Mouse (Mus musculus): ENCODE results near the gene Bcat2. TPM values are rescaled to one million over a fixed set of nuclear protein-coding genes. Genes with fewer than 3 reads are reported as not detected.
A peak's percentile ranks its signal among the peaks of the same experiment; 100 is the strongest.

Gene Bcat2
- polyA plus RNA-seq, 1 experiment from 2014 or later = 59.5 TPM

GRCm38 (mm10) chr7:45619592-45619991, 49.6 kb downstream of the Bcat2 start:
- Histone ChIP-seq H3K4me3 (replicated peaks) (no peak overlapping the region), H3K9ac (no peak overlapping the region), H3K27ac (no peak overlapping the region), H3K4me1 (replicated peaks) (peaks cover 11% of the 10 kb centered on the region), H3K27me3 (replicated peaks) (peaks cover 39% of the 10 kb centered on the region), H3K9me3 (no peaks in the 10 kb centered on the region), H3K4me2 (replicated peaks) (no peak overlapping the region), H3K36me3 (no peaks in the 10 kb centered on the region)
- no peak for ATAC-seq
- WGBS = 88% methylated on average over 5 of the region's 5 CpGs

DNA sequence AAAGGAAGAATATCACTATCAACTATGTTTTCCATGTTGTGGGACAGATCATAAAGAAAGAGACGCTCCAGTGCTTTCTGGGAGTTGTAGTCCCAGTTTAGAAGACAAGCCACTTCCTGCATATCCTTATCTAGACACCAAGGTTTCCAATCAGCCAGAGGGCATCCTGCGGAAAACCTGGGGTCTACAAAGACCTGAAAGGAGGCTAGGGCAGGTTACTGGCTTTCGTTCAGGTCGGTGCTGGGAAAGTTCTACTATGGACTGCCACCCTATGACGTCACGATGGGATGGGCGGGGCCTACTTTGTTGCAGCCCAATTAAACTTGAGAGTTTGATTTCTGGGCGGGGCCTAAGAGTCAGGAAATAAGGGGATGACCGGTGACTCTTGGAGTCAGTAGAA, 51.5 kb downstream of the Bcat2 start, which contains the start of gene Izumo1:
Gene Izumo1, plus strand, starts transcription at position 369 of the 400 bp plus-strand sequence.
- peaks cover 11% of the 10 kb centered on the region for H3K4me1 ChIP-seq (replicated peaks)
- no peak for ATAC-seq
- H3K4me3 ChIP-seq (replicated peaks) = no peak within 1 kb of the TSS
- H3K27me3 ChIP-seq (replicated peaks) = peaks cover 24% of the 10 kb centered on the region
- no peaks in the 10 kb centered on the region for H3K36me3 ChIP-seq
- WGBS = 42% methylated on average over 9 of the region's 9 CpGs
- H3K9ac ChIP-seq = no peak within 1 kb of the TSS
- H3K9me3 ChIP-seq = no peaks in the 10 kb centered on the region
- peak within 1 kb of the TSS; percentile 11; the same call in 1 of the 2 replicates for H3K4me2 ChIP-seq (replicated peaks)
- H3K27ac ChIP-seq = no peak within 1 kb of the TSS

- peaks cover 16% of the 10 kb centered on the region for H3K27me3 ChIP-seq (replicated peaks)
- 91% methylated on average over 11 of the region's 11 CpGs for WGBS
Measured at GRCm38 (mm10) chr7:45623507-45623906, 53.6 kb downstream of the Bcat2 start.

DNA sequence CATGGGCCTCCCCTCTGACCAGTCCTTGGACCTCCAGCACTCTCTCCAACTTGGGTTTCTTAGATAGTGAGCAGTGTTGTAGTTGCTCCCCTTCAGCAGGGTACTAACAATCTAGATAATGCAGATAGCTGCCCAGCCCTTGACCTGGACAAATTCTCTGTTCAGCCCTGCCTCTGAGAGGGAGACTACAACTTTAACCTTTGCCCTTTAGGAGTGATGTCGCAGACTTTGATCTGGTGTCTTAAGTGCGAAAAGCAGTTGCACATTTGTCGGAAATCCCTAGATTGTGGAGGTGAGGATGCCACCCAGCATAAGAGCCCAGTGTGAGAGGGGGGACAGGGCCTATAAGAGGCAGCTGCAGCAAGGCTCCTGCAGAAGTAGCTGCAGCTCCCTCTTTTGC, 54.8 kb downstream of the Bcat2 start:
- Histone ChIP-seq H3K27me3 (replicated peaks) (peaks cover 12% of the 10 kb centered on the region; the same call in 1 of the 2 replicates), H3K4me1 (replicated peaks) (0 out of 2 replicates have a peak, but pooled peaks cover 6% of the 10 kb centered on the region), H3K27ac (no peak overlapping the region), H3K9ac (no peak overlapping the region), H3K36me3 (no peaks in the 10 kb centered on the region), H3K4me2 (replicated peaks) (no peak overlapping the region), H3K9me3 (no peaks in the 10 kb centered on the region), H3K4me3 (replicated peaks) (no peak overlapping the region)
- no peak for ATAC-seq
- 50% methylated on average over 3 of the region's 3 CpGs for WGBS

More at GRCm38 (mm10) chr7:45623507-45623906, 53.6 kb downstream of the Bcat2 start:
- H3K9ac ChIP-seq = no peak overlapping the region
- H3K4me3 ChIP-seq (replicated peaks) = no peak overlapping the region
- H3K9me3 ChIP-seq = no peaks in the 10 kb centered on the region
- H3K36me3 ChIP-seq = no peaks in the 10 kb centered on the region
- H3K4me2 ChIP-seq (replicated peaks) = no peak overlapping the region
- 0 out of 2 replicates have a peak, but pooled peaks cover 5% of the 10 kb centered on the region for H3K4me1 ChIP-seq (replicated peaks)
- no peak for ATAC-seq
- H3K27ac ChIP-seq = no peak overlapping the region

GRCm38 (mm10) chr7:45625481-45625880, 55.5 kb downstream of the Bcat2 start:
- H3K36me3 ChIP-seq = no peaks in the 10 kb centered on the region
- no peak overlapping the region for H3K27ac ChIP-seq
- H3K9me3 ChIP-seq = no peaks in the 10 kb centered on the region
- H3K4me2 ChIP-seq (replicated peaks) = no peak overlapping the region
- H3K4me3 ChIP-seq (replicated peaks) = no peak overlapping the region
- no peak overlapping the region for H3K9ac ChIP-seq
- no peak for ATAC-seq
- WGBS = 86% methylated on average over 8 of the region's 8 CpGs
- 0 out of 2 replicates have a peak, but pooled peaks cover 6% of the 10 kb centered on the region for H3K4me1 ChIP-seq (replicated peaks)
- peaks cover 12% of the 10 kb centered on the region; the same call in 1 of the 2 replicates for H3K27me3 ChIP-seq (replicated peaks)

DNA sequence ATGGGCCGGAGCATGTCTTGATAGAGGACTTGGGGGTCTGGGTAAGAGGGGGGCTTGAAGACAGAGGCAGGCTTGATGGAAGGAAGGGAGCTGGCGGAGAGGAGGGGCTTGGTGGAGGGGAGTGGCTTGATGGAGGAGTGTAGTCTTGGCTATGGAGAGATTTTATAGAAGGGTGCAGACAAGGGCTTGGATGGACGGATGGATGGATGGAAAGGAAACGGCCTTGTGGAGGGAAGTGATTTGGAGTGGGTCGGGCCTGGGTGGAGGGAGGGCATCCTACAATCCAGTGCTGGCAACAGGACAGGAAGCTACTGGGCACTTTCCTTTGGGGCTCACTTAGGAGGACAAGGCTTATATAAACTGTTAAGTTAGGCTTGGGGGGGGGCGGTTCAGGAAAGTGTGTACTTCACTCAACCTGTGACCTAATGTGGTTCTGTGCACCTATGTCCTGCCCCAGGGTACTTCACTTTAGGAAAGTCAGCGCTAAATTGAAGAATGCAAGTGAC, 56.7 kb downstream of the Bcat2 start:
- no peak for ATAC-seq
- Histone ChIP-seq H3K27me3 (replicated peaks) (peaks cover 12% of the 10 kb centered on the region; the same call in 1 of the 2 replicates), H3K4me1 (replicated peaks) (0 out of 2 replicates have a peak, but pooled peaks cover 6% of the 10 kb centered on the region), H3K9me3 (no peaks in the 10 kb centered on the region), H3K4me2 (replicated peaks) (no peak overlapping the region), H3K4me3 (replicated peaks) (no peak overlapping the region), H3K36me3 (no peaks in the 10 kb centered on the region), H3K9ac (no peak overlapping the region), H3K27ac (no peak overlapping the region)
- WGBS = 85% methylated on average over 7 of the region's 7 CpGs

GRCm38 (mm10) chr7:45627261-45627660, 57.3 kb downstream of the Bcat2 start, which contains the start of gene Rasip1:
Rasip1 (plus strand) TSS chr7:45627488.
- WGBS = 78% methylated on average over 9 of the region's 9 CpGs
- Histone ChIP-seq H3K27ac (peak within 1 kb of the TSS; percentile 58; the same call in 1 of the 2 replicates), H3K4me2 (replicated peaks) (peak within 1 kb of the TSS; percentile 98), H3K4me3 (replicated peaks) (peak within 1 kb of the TSS; percentile 57), H3K9me3 (no peaks in the 10 kb centered on the region), H3K9ac (peak within 1 kb of the TSS; percentile 66), H3K27me3 (replicated peaks) (peaks cover 12% of the 10 kb centered on the region; the same call in 1 of the 2 replicates), H3K36me3 (no peaks in the 10 kb centered on the region), H3K4me1 (replicated peaks) (peaks cover 8% of the 10 kb centered on the region)
- ATAC-seq = no peak

DNA sequence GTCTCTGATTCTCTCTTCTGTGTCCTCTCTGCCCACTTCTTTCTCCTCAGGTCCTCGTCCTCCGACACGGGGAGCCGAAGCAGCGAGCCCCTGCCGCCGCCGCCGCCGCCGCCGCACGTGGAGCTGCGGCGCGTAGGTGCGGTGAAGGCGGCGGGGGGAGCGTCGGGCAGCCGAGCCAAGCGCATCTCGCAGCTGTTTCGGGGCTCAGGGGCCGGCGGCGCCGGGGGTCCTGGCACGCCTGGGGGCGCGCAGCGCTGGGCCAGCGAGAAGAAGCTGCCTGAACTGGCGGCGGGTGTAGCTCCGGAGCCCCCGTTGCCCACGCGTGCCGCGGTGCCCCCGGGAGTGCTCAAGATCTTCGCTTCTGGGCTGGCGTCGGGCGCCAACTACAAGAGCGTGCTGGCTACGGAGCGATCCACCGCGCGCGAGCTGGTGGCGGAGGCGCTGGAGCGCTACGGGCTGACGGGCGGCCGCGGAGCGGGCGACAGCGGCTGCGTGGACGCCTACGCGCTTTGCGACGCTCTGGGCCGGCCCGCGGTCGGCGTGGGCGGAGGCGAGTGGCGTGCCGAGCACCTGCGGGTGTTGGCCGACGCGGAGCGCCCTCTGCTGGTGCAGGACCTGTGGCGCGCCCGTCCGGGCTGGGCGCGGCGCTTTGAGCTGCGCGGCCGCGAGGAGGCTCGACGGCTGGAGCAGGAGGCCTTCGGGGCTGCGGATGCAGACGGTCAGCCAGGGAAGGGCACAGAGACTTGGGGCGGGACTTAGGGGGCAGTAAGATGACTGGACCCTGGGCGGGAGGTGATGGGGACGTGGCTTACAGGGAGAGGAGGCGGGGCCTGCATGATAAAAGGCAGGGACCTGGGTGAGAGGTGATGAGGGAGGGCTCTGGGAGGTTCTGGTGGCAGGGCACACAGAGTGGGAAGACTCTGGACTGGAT, 58.7 kb downstream of the Bcat2 start:
- Histone ChIP-seq H3K27me3 (replicated peaks) (peaks cover 12% of the 10 kb centered on the region; the same call in 1 of the 2 replicates), H3K4me1 (replicated peaks) (peaks cover 14% of the 10 kb centered on the region), H3K36me3 (no peaks in the 10 kb centered on the region), H3K9ac (peak overlapping the region; percentile 66), H3K4me3 (replicated peaks) (peak overlapping the region; percentile 57), H3K4me2 (replicated peaks) (peak overlapping the region; percentile 98), H3K9me3 (no peaks in the 10 kb centered on the region), H3K27ac (peak overlapping the region; percentile 58)
- WGBS = under 1% methylated on average over 102 of the region's 105 CpGs
- ATAC-seq = peak; percentile 88

DNA sequence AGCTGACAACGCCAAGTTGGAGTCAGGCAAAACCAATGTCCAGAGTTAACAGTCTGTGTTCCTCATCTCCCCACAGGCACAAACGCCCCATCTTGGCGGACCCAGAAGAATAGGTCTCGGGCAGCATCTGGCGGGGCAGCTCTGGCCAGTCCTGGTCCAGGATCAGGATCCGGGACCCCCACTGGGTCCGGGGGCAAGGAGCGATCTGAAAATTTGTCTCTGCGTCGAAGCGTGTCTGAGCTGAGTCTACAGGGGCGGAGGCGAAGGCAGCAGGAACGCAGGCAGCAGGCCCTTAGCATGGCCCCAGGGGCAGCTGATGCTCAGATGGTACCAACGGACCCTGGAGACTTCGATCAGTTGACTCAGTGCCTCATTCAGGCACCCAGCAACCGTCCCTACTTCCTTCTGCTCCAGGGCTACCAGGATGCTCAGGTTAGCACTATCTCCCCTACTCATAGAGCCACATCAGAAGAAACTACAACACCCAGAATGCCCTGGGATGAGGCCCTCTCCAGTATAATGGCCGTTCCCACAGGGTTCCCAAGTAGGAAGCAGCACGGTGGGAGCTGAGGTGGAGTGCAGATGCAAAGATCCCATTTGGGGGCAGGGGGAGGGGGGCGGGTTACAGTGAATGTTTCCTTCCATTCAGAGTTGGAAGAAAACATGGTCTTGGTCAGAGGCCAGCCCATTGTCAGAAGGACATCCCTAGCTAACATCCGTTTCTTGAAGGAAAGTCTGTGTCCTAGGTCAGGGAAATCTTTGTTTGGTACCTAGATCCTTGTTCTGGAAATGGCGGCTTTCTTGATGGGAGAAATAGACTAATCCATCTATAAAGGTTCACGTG, 60.3 kb downstream of the Bcat2 start:
- WGBS = 75% methylated on average over 23 of the region's 23 CpGs
- Histone ChIP-seq H3K27me3 (replicated peaks) (peaks cover 12% of the 10 kb centered on the region; the same call in 1 of the 2 replicates), H3K4me2 (replicated peaks) (no peak overlapping the region; the same call in 1 of the 2 replicates), H3K9ac (no peak overlapping the region), H3K36me3 (no peaks in the 10 kb centered on the region), H3K4me3 (replicated peaks) (no peak overlapping the region), H3K9me3 (no peaks in the 10 kb centered on the region), H3K4me1 (replicated peaks) (peaks cover 14% of the 10 kb centered on the region), H3K27ac (no peak overlapping the region)
- ATAC-seq = no peak

DNA sequence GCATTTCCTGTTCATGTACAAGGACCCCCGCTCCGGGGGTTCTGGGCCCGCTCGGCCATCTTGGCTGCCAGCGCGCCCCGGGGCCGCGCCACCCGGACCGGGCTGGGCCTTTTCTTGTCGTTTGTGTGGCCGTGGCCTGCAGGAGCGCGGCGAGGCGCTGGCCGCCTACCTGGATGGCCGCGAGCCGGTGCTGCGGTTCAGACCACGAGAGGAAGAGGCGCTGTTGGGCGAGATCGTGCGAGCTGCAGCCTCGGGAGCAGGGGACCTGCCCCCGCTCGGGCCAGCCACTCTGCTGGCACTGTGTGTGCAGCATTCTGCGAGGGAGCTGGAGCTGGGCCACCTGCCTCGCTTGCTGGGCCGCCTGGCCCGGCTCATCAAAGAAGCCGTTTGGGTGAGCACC, 62.5 kb downstream of the Bcat2 start:
- H3K27me3 ChIP-seq (replicated peaks) = peaks cover 8% of the 10 kb centered on the region; the same call in 1 of the 2 replicates
- 23% methylated on average over 35 of the region's 35 CpGs for WGBS
- ATAC-seq = no peak
- H3K36me3 ChIP-seq = peaks cover 3% of the 10 kb centered on the region; the same call in 1 of the 2 replicates
- H3K9ac ChIP-seq = peak overlapping the region; percentile 29
- H3K4me1 ChIP-seq (replicated peaks) = peaks cover 20% of the 10 kb centered on the region
- H3K4me3 ChIP-seq (replicated peaks) = peak overlapping the region; percentile 5
- H3K9me3 ChIP-seq = no peaks in the 10 kb centered on the region
- peak overlapping the region; percentile 50 for H3K4me2 ChIP-seq (replicated peaks)
- no peak overlapping the region for H3K27ac ChIP-seq

- H3K4me2 ChIP-seq (replicated peaks) = no peak overlapping the region
- WGBS = 88% methylated on average over 11 of the region's 11 CpGs
- H3K4me1 ChIP-seq (replicated peaks) = peaks cover 20% of the 10 kb centered on the region
- ATAC-seq = no peak
- H3K9me3 ChIP-seq = no peaks in the 10 kb centered on the region
- H3K27me3 ChIP-seq (replicated peaks) = no peaks in the 10 kb centered on the region; the same call in 1 of the 2 replicates
- H3K36me3 ChIP-seq = peaks cover 3% of the 10 kb centered on the region; the same call in 1 of the 2 replicates
- no peak overlapping the region for H3K9ac ChIP-seq
- 0 out of 2 replicates have a peak overlapping the region, but pooled peaks have one; percentile 36 for H3K27ac ChIP-seq
- no peak overlapping the region for H3K4me3 ChIP-seq (replicated peaks)
Measured at GRCm38 (mm10) chr7:45634946-45635681, 65.2 kb downstream of the Bcat2 start.
